Mouse (Mus musculus) c-Kit-positive CD71-positive TER-119-positive erythroid progenitor cells, embryonic 14.5 days (primary cell): ENCODE measurements around the gene 1110002E22Rik.

Source experiments
- DNase-seq: peaks from one replicate; pipeline ENCODE4 v3.0.0-alpha.2; 2013; ENCODE audit warnings: low spot score

1110002E22Rik gene

GRCm38 (mm10) chr3:138106887-138107286 lies 42.0 kb downstream of the 1110002E22Rik start:
- no peak for DNase-seq

- no peak for DNase-seq
Observed at GRCm38 (mm10) chr3:138110910-138111782, 46.3 kb downstream of the 1110002E22Rik start.

GRCm38 (mm10) chr3:138114106-138114505 lies 49.3 kb downstream of the 1110002E22Rik start:
- no peak for DNase-seq

- DNase-seq = no peak
Observed at GRCm38 (mm10) chr3:138116871-138117270, 52.0 kb downstream of the 1110002E22Rik start.

- DNase-seq = no peak
Observed at GRCm38 (mm10) chr3:138118392-138118791, 53.5 kb downstream of the 1110002E22Rik start.

GRCm38 (mm10) chr3:138118831-138119230 lies 54.0 kb downstream of the 1110002E22Rik start:
- DNase-seq = no peak

- DNase-seq = no peak
Observed at GRCm38 (mm10) chr3:138119444-138120105, 54.7 kb downstream of the 1110002E22Rik start.

- DNase-seq = no peak
Observed at GRCm38 (mm10) chr3:138121461-138121860, 56.6 kb downstream of the 1110002E22Rik start.

GRCm38 (mm10) chr3:138123842-138124241 lies 59.0 kb downstream of the 1110002E22Rik start:
- DNase-seq = no peak

GRCm38 (mm10) chr3:138129110-138129509 lies 64.3 kb downstream of the 1110002E22Rik start:
- DNase-seq = no peak

GRCm38 (mm10) chr3:138130692-138131091 lies 65.8 kb downstream of the 1110002E22Rik start:
- DNase-seq = no peak
